Mouse (Mus musculus) bone marrow macrophage, adult 2 months (primary cell): Measurements from ENCODE around the gene Met.

ENCODE experiments used
- CTCF ChIP-seq: IDR thresholded peaks from 2 replicates; pipeline ENCODE4 v1.5.1; 2012; ENCODE audit warnings: low read depth, mild to moderate bottlenecking, low read length, moderate library complexity
- POLR2A ChIP-seq: IDR thresholded peaks from 2 replicates; pipeline ENCODE4 v1.6.1; 2012; ENCODE audit warnings: mild to moderate bottlenecking, low read depth, low read length, borderline replicate concordance

GRCm38 (mm10) chr6:17473128-17473527 lies 9.5 kb downstream of the Met start:
- TF ChIP-seq POLR2A (no peak), CTCF (no peak)
